Mouse (Mus musculus) thymus, adult 2 months (tissue): ENCODE results near the gene Sspn. TPM values are rescaled to one million over a fixed set of nuclear protein-coding genes. Genes with fewer than 3 reads are reported as not detected.

Source experiments
- DNase-seq: peaks from one replicate; pipeline ENCODE4 v3.0.0; 2021
- H3K27ac ChIP-seq: fragments of 200-500 bp; 2 replicates; pipeline ENCODE4 v1.5.1; 2012; ENCODE audit warnings: low read length, control low read depth; ENCODE audit not compliant: control insufficient read depth, insufficient read depth
- H3K27me3 ChIP-seq: fragments of 200-500 bp; 2 replicates; pipeline ENCODE4 v1.6.1; 2012; ENCODE audit warnings: mild to moderate bottlenecking, low read length, moderate library complexity, mixed read lengths; ENCODE audit not compliant: control insufficient read depth, insufficient read depth
- H3K36me3 ChIP-seq: fragments of 200-500 bp; 2 replicates; pipeline ENCODE4 v1.6.1; 2012; ENCODE audit warnings: mild to moderate bottlenecking, low read length, moderate library complexity; ENCODE audit not compliant: control insufficient read depth, insufficient read depth
- H3K4me1 ChIP-seq: fragments of 200-500 bp; replicated peaks from 2 replicates; pipeline ENCODE4 v1.6.1; 2012; ENCODE audit warnings: low read length; ENCODE audit not compliant: control insufficient read depth, insufficient read depth
- H3K4me3 ChIP-seq: fragments of 200-500 bp; 2 replicates; pipeline ENCODE4 v1.5.1; 2012; ENCODE audit warnings: mild to moderate bottlenecking, low read length, control low read depth, moderate library complexity; ENCODE audit not compliant: control insufficient read depth, insufficient read depth
- CTCF ChIP-seq: fragments of 200-500 bp; IDR thresholded peaks from 2 replicates; pipeline ENCODE4 v1.5.1; 2012; ENCODE audit warnings: mild to moderate bottlenecking, control low read depth, low read length, moderate library complexity, borderline replicate concordance; ENCODE audit not compliant: control insufficient read depth, poor library complexity, insufficient read depth; ENCODE audit errors: extremely low read depth
- POLR2A ChIP-seq: fragments of 200-500 bp; IDR thresholded peaks from 2 replicates; pipeline ENCODE4 v1.6.1; 2012; ENCODE audit warnings: mild to moderate bottlenecking, low read length, control low read depth, moderate library complexity; ENCODE audit not compliant: control insufficient read depth, poor library complexity, insufficient read depth; ENCODE audit errors: extremely low read depth
- WGBS: fragments of 180-500 bp; shearing (Covaris S2); methylation state at CpG from one replicate; pipeline ENCODE4 v1.1.7; 2018; 5-methylcytosine and 5-hydroxymethylcytosine counted together
- polyA plus RNA-seq: library from polyadenylated mRNA; depleted of rRNA; stranded (reverse); fragments of >200 nt; gene quantifications from 2 replicates; pipeline ENCODE4 v1.2.3, GENCODE M21; 2012

The Sspn gene
- polyA plus RNA-seq, 1 experiment = 2.9 TPM

GRCm38 (mm10) chr6:145967693-145968092 is 36.3 kb downstream of the Sspn start:
- TF ChIP-seq CTCF (no peak), POLR2A (no peak)
- H3K36me3 ChIP-seq = no peaks in the 10 kb centered on the region
- H3K4me3 ChIP-seq = no peak overlapping the region
- WGBS = 87% methylated on average over 8 of the region's 8 CpGs
- H3K27ac ChIP-seq = no peak overlapping the region
- no peaks in the 10 kb centered on the region for H3K4me1 ChIP-seq
- no peak for DNase-seq
- H3K27me3 ChIP-seq = no peaks in the 10 kb centered on the region

- WGBS = 82% methylated on average over 7 of the region's 7 CpGs
- Histone ChIP-seq H3K27ac (no peak overlapping the region), H3K36me3 (no peaks in the 10 kb centered on the region), H3K4me3 (no peak overlapping the region), H3K4me1 (no peaks in the 10 kb centered on the region), H3K27me3 (no peaks in the 10 kb centered on the region)
- DNase-seq = no peak
- TF ChIP-seq CTCF (no peak), POLR2A (no peak)
Observed at GRCm38 (mm10) chr6:145968301-145968818, 36.9 kb downstream of the Sspn start.

- H3K27me3 ChIP-seq = no peaks in the 10 kb centered on the region
- no peak for DNase-seq
- TF ChIP-seq POLR2A (no peak), CTCF (no peak)
- no peaks in the 10 kb centered on the region for H3K4me1 ChIP-seq
- no peaks in the 10 kb centered on the region for H3K36me3 ChIP-seq
- no peak overlapping the region for H3K4me3 ChIP-seq
- 93% methylated on average over 10 of the region's 10 CpGs for WGBS
- no peak overlapping the region for H3K27ac ChIP-seq
Observed at GRCm38 (mm10) chr6:145968821-145969220, 37.4 kb downstream of the Sspn start.

- no peaks in the 10 kb centered on the region for H3K4me1 ChIP-seq
- no peak overlapping the region for H3K27ac ChIP-seq
- H3K4me3 ChIP-seq = no peak overlapping the region
- H3K36me3 ChIP-seq = no peaks in the 10 kb centered on the region
- no peak for DNase-seq
- H3K27me3 ChIP-seq = no peaks in the 10 kb centered on the region
- no peak for TF ChIP-seq CTCF
- 89% methylated on average over 5 of the region's 5 CpGs for WGBS
Observed at GRCm38 (mm10) chr6:145969572-145969971, 38.1 kb downstream of the Sspn start.

- H3K4me3 ChIP-seq = no peak overlapping the region
- 96% methylated on average over 4 of the region's 4 CpGs for WGBS
- no peaks in the 10 kb centered on the region for H3K4me1 ChIP-seq
- DNase-seq = no peak
- no peaks in the 10 kb centered on the region for H3K36me3 ChIP-seq
- no peak for TF ChIP-seq CTCF
- H3K27ac ChIP-seq = no peak overlapping the region
- no peaks in the 10 kb centered on the region for H3K27me3 ChIP-seq
Observed at GRCm38 (mm10) chr6:145972107-145972506, 40.7 kb downstream of the Sspn start.

GRCm38 (mm10) chr6:145972836-145973235 is 41.4 kb downstream of the Sspn start:
- Histone ChIP-seq H3K27ac (no peak overlapping the region), H3K36me3 (no peaks in the 10 kb centered on the region), H3K4me3 (no peak overlapping the region), H3K27me3 (no peaks in the 10 kb centered on the region), H3K4me1 (no peaks in the 10 kb centered on the region)
- no peak for TF ChIP-seq POLR2A
- WGBS = 89% methylated on average over 6 of the region's 6 CpGs
- DNase-seq = no peak

- Histone ChIP-seq H3K4me1 (no peaks in the 10 kb centered on the region), H3K4me3 (no peak overlapping the region), H3K27me3 (no peaks in the 10 kb centered on the region), H3K27ac (no peak overlapping the region), H3K36me3 (no peaks in the 10 kb centered on the region)
- 92% methylated on average over 5 of the region's 5 CpGs for WGBS
- no peak for DNase-seq
- TF ChIP-seq POLR2A = no peak
- no peak for TF ChIP-seq CTCF
Observed at GRCm38 (mm10) chr6:145973356-145973755, 41.9 kb downstream of the Sspn start.
